Comparison of ENCODE assay signal across 9 mouse cellular contexts in the genomic region with DNA sequence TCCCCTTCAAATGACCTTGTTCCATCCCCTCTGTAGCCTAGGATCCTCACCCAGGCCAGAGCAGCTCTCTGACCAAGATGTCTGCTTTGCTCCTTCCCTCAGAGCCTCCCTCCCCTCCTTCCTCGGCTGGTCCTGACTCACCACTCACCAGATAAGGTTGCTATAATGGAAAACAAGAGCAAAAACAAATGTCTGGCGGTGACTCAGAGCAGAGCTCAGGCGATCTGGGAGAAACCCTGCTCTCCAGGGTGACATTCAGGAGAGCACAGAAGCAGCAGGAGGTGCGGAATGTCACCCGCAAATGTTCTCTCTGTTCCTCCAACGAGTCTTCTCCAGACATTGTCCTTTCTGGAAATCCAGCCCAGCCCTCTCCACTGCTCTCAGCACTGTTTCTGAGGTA. TPM values are rescaled to one million over a fixed set of nuclear protein-coding genes. Genes with fewer than 3 reads are reported as not detected.
DNase-seq lines count a peak whose midpoint lies in the region; ATAC-seq and TF ChIP-seq lines count a peak whose summit lies in the region.
"Had no signal": no experiment of that assay in that cellular context is flagged by ENCODE, and none has a peak within 500 bp of the region (broad histone marks: within the 10 kb centered on the region; RNA-seq: fewer than 3 reads in every experiment).

No protein-coding gene starts in this region.

- H3K9me3 ChIP-seq in heart, embryonic 11.5 days (replicated peaks; ENCODE audit: control insufficient read depth, low read length): no peaks in the 10 kb centered on the region
- no peaks in the 10 kb centered on the region for H3K9me3 ChIP-seq in neural tube, embryonic 15.5 days (replicated peaks)
- H3K9me3 ChIP-seq: neural tube, embryonic 12.5 days had no signal

- peak overlapping the region; percentile 4; the same call in 1 of the 2 replicates for H3K9ac ChIP-seq in heart, embryonic 11.5 days (ENCODE audit: low read depth, low read length)
- no peak overlapping the region for H3K9ac ChIP-seq in neural tube, embryonic 15.5 days (replicated peaks)
- H3K9ac ChIP-seq: neural tube, embryonic 12.5 days had no signal

- CTCF ChIA-PET in Patski (lab: Charles Lee): no interaction called here

- H3K27ac ChIP-seq in left cerebral cortex, adult 2 months: no peak overlapping the region
- peak overlapping the region; percentile 95 for H3K27ac ChIP-seq in heart, embryonic 11.5 days (ENCODE audit: low read depth, low read length)
- no peak overlapping the region for H3K27ac ChIP-seq in neural tube, embryonic 15.5 days (replicated peaks)
- H3K27ac ChIP-seq: neural tube, embryonic 12.5 days had no signal

- no peaks in the 10 kb centered on the region for H3K36me3 ChIP-seq in heart, embryonic 11.5 days (ENCODE audit: control insufficient read depth, insufficient read depth, low read length)
- no peaks in the 10 kb centered on the region for H3K36me3 ChIP-seq in neural tube, embryonic 15.5 days
- H3K36me3 ChIP-seq: neural tube, embryonic 12.5 days had no signal

- peak overlapping the region; percentile 41 for H3K4me2 ChIP-seq in heart, embryonic 11.5 days
- no peak overlapping the region for H3K4me2 ChIP-seq in neural tube, embryonic 15.5 days
- H3K4me2 ChIP-seq: neural tube, embryonic 12.5 days had no signal

- intact Hi-C loops in left cerebral cortex, adult 2 months (cut with DNase I): no loop called here
- intact Hi-C loops in left cerebral cortex, postnatal 10 days (cut with DNase I): no loop called here

- H3K27me3 ChIP-seq in Patski: no peaks in the 10 kb centered on the region
- no peaks in the 10 kb centered on the region for H3K27me3 ChIP-seq in heart, embryonic 11.5 days (ENCODE audit: control insufficient read depth, insufficient read depth, low read length)
- H3K27me3 ChIP-seq in neural tube, embryonic 15.5 days (replicated peaks): no peaks in the 10 kb centered on the region
- H3K27me3 ChIP-seq: neural tube, embryonic 12.5 days had no signal

- in situ Hi-C loops in Patski (cut with MboI; ENCODE audit: low pct_unique_long_range_greater_than_20kb): no loop called here

- H3K4me3 ChIP-seq in left cerebral cortex, adult 2 months: no peak overlapping the region
- H3K4me3 ChIP-seq in heart, embryonic 11.5 days (ENCODE audit: low read depth, low read length): no peak overlapping the region
- H3K4me3 ChIP-seq in neural tube, embryonic 15.5 days (replicated peaks): no peak overlapping the region
- H3K4me3 ChIP-seq: neural tube, embryonic 12.5 days had no signal

- H3K4me1 ChIP-seq in heart, embryonic 11.5 days (ENCODE audit: control insufficient read depth, insufficient read depth, low read length): peaks cover 17% of the 10 kb centered on the region
- H3K4me1 ChIP-seq in neural tube, embryonic 15.5 days: no peaks in the 10 kb centered on the region
- H3K4me1 ChIP-seq: neural tube, embryonic 12.5 days had no signal

- DNase-seq in left cerebral cortex, adult 2 months (ENCODE audit: extremely low spot score in 1 of 2, low spot score in 2 of 2): peak; percentile 14
- DNase-seq in left cerebral cortex, postnatal 10 days (ENCODE audit: extremely low spot score in 1 of 2, low spot score in 2 of 2): no peak
- peak; percentile 69 for DNase-seq in Patski (ENCODE audit: low read depth, low spot score)
- peak; percentile 20 for DNase-seq in lung, postnatal 25 days (ENCODE audit: low spot score)
- no peak for DNase-seq in layer of hippocampus, postnatal 25 days (ENCODE audit: extremely low spot score in 1 of 2, low spot score in 1 of 2)
- DNase-seq in kidney, adult 18-20 months: no peak

- WGBS in heart, embryonic 11.5 days (ENCODE audit: insufficient replicate concordance): 15% methylated on average over 6 of the region's 6 CpGs
- 54% methylated on average over 6 of the region's 6 CpGs for WGBS in neural tube, embryonic 15.5 days

- ATAC-seq in Patski: peak; percentile 93
- ATAC-seq in heart, embryonic 11.5 days (replicated peaks; ENCODE audit: insufficient number of reproducible peaks, low FRiP score, low TSS enrichment): peak; percentile 79
- no peak for ATAC-seq in neural tube, embryonic 15.5 days (ENCODE audit: low FRiP score)

- no peak for TF ChIP-seq CTCF in left cerebral cortex, adult 2 months (IDR thresholded peaks at IDR 0.05)
- no peak for TF ChIP-seq CTCF in Patski (IDR thresholded peaks at IDR 0.05)

- POLR2A ChIA-PET in Patski (lab: Charles Lee): interaction anchor here (0.9 kb wide), 1 partner anchor 141 kb away, joined by 5 read pairs; no protein-coding TSS in a partner anchor

RNA-seq across cellular contexts. Expression of gene Stk24, which starts 56.0 kb away (rescaled TPM):
- 10 to 100 TPM; 67.8 to 74.2 TPM for total RNA-seq in left cerebral cortex, adult 2 months (2021)
- 10 to 100 TPM; 46.1 to 49.5 TPM for total RNA-seq in left cerebral cortex, postnatal 10 days (2021)
- 94.0 TPM for polyA plus RNA-seq in Patski (2021)
- polyA plus RNA-seq in heart, embryonic 11.5 days (2014; fragmentation: Nextera tagmentation; extraction: Ambion mirVana): 37.7 and 38.1 TPM in 2 replicates
- polyA plus RNA-seq in neural tube, embryonic 15.5 days (2015; fragmentation: Nextera tagmentation; extraction: Ambion mirVana): 15.2 and 22.0 TPM in 2 replicates
- total RNA-seq in layer of hippocampus, postnatal 25 days (2021): 10 to 100 TPM; 57.2 to 57.3 TPM

Comparison
In these comparisons a context has a peak if more than half of its experiments do, and no peak if none do; other contexts are left out.
1. DNase-seq: peak in left cerebral cortex, adult 2 months (2 of 2), Patski (single experiment) and lung, postnatal 25 days (single experiment); none in left cerebral cortex, postnatal 10 days (0 of 2), layer of hippocampus, postnatal 25 days (0 of 2) and kidney, adult 18-20 months (single experiment).